Mouse (Mus musculus): ENCODE measurements around the gene Lsm14b.

Gene Lsm14b

GRCm38 (mm10) chr2:180024401-180025098, at the start of gene Lsm14b:
TSS of gene Lsm14b (plus strand) at chr2:180024987.
- peak; percentile 92 for DNase-seq (ENCODE audit: low read depth, low spot score)

- no peak for DNase-seq (ENCODE audit: low read depth, low spot score)
Observed at GRCm38 (mm10) chr2:179975851-179976250, 48.9 kb upstream of the Lsm14b start.

GRCm38 (mm10) chr2:179976295-179976627, 48.5 kb upstream of the Lsm14b start:
- no peak for DNase-seq (ENCODE audit: low read depth, low spot score)

- peak; percentile 78 for DNase-seq (ENCODE audit: low read depth, low spot score)
Observed at GRCm38 (mm10) chr2:179976628-179977343, 48.0 kb upstream of the Lsm14b start, which contains the start of gene Taf4. TSS of gene Taf4 (minus strand) at chr2:179976646.

- no peak for DNase-seq (ENCODE audit: low read depth, low spot score)
Observed at GRCm38 (mm10) chr2:179977344-179978025, 47.3 kb upstream of the Lsm14b start.

- no peak for DNase-seq (ENCODE audit: low read depth, low spot score)
Observed at GRCm38 (mm10) chr2:179978250-179978649, 46.5 kb upstream of the Lsm14b start.

GRCm38 (mm10) chr2:179979836-179980235, 45.0 kb upstream of the Lsm14b start:
- DNase-seq (ENCODE audit: low read depth, low spot score), result no peak

- DNase-seq (ENCODE audit: low read depth, low spot score), result no peak
Observed at GRCm38 (mm10) chr2:179980616-179981015, 44.2 kb upstream of the Lsm14b start.

GRCm38 (mm10) chr2:179982715-179983114, 42.1 kb upstream of the Lsm14b start:
- no peak for DNase-seq (ENCODE audit: low read depth, low spot score)

GRCm38 (mm10) chr2:179984830-179985229, 40.0 kb upstream of the Lsm14b start:
- no peak for DNase-seq (ENCODE audit: low read depth, low spot score)

GRCm38 (mm10) chr2:179985695-179986094, 39.1 kb upstream of the Lsm14b start:
- no peak for DNase-seq (ENCODE audit: low read depth, low spot score)

- no peak for DNase-seq (ENCODE audit: low read depth, low spot score)
Observed at GRCm38 (mm10) chr2:179986437-179987022, 38.3 kb upstream of the Lsm14b start.

- no peak for DNase-seq (ENCODE audit: low read depth, low spot score)
Observed at GRCm38 (mm10) chr2:179989098-179989497, 35.7 kb upstream of the Lsm14b start.

GRCm38 (mm10) chr2:179993071-179993470, 31.7 kb upstream of the Lsm14b start:
- no peak for DNase-seq (ENCODE audit: low read depth, low spot score)

- no peak for DNase-seq (ENCODE audit: low read depth, low spot score)
Observed at GRCm38 (mm10) chr2:179998431-179998830, 26.4 kb upstream of the Lsm14b start.

- no peak for DNase-seq (ENCODE audit: low read depth, low spot score)
Observed at GRCm38 (mm10) chr2:180001635-180002034, 23.2 kb upstream of the Lsm14b start.

- DNase-seq (ENCODE audit: low read depth, low spot score), result no peak
Observed at GRCm38 (mm10) chr2:180005656-180006351, 19.0 kb upstream of the Lsm14b start.

GRCm38 (mm10) chr2:180006352-180007017, 18.3 kb upstream of the Lsm14b start:
- no peak for DNase-seq (ENCODE audit: low read depth, low spot score)

GRCm38 (mm10) chr2:180010686-180011085, 14.1 kb upstream of the Lsm14b start:
- no peak for DNase-seq (ENCODE audit: low read depth, low spot score)

GRCm38 (mm10) chr2:180011370-180011769, 13.4 kb upstream of the Lsm14b start:
- DNase-seq (ENCODE audit: low read depth, low spot score), result no peak

GRCm38 (mm10) chr2:180013686-180014085, 11.1 kb upstream of the Lsm14b start:
- no peak for DNase-seq (ENCODE audit: low read depth, low spot score)
